Mouse (Mus musculus) forebrain, embryonic 12.5 days (tissue): ENCODE data around the gene Dtx4. TPM values are rescaled to one million over a fixed set of nuclear protein-coding genes. Genes with fewer than 3 reads are reported as not detected.
A peak's percentile ranks its signal among the peaks of the same experiment; 100 is the strongest.
"Not testable (repeated sequence)": the region's sequence is repeated elsewhere in the genome, so short reads cannot be mapped to it uniquely, and the experiment has no call there.

Source experiments
- ATAC-seq: fragments of 200-750 bp; cut with Nextera tagmentation; 2 replicates; pipeline ENCODE4 v1.8.0; 2017; ENCODE audit warnings: moderate TSS enrichment; ENCODE audit not compliant: low FRiP score
- H3K27ac ChIP-seq: fragments of 300-500 bp; sonication (generic); 2 replicates; pipeline ENCODE4 v1.5.1; 2016; ENCODE audit warnings: mild to moderate bottlenecking
- H3K27me3 ChIP-seq: fragments of 300-500 bp; sonication (generic); 2 replicates; pipeline ENCODE4 v1.6.1; 2016; ENCODE audit warnings: mild to moderate bottlenecking
- H3K36me3 ChIP-seq: fragments of 300-500 bp; sonication (generic); replicated peaks from 2 replicates; pipeline ENCODE4 v1.6.1; 2016; ENCODE audit warnings: mild to moderate bottlenecking
- H3K4me1 ChIP-seq: fragments of 300-500 bp; sonication (generic); 2 replicates; pipeline ENCODE4 v1.6.1; 2016
- H3K4me2 ChIP-seq: fragments of 300-500 bp; sonication (generic); 2 replicates; pipeline ENCODE4 v1.6.1; 2016; ENCODE audit warnings: mild to moderate bottlenecking, moderate library complexity
- H3K4me3 ChIP-seq: fragments of 300-500 bp; sonication (generic); replicated peaks from 2 replicates; pipeline ENCODE4 v1.5.1; 2016; ENCODE audit warnings: mild to moderate bottlenecking
- H3K9ac ChIP-seq: fragments of 300-500 bp; sonication (generic); 2 replicates; pipeline ENCODE4 v1.6.1; 2016; ENCODE audit warnings: mild to moderate bottlenecking
- H3K9me3 ChIP-seq: fragments of 300-500 bp; sonication (generic); 2 replicates; pipeline ENCODE4 v1.6.1; 2016
- WGBS: fragments of 180-500 bp; shearing (Covaris S2); methylation state at CpG from one replicate; pipeline ENCODE4 v1.1.7; 2016; 5-methylcytosine and 5-hydroxymethylcytosine counted together
- polyA plus RNA-seq: library from polyadenylated mRNA; unstranded; fragments of >200 nt; fragmentation: Nextera tagmentation; extraction: Ambion mirVana; gene quantifications from 2 replicates; pipeline ENCODE4 v1.2.1, GENCODE M21; 2016

The Dtx4 gene
- 34.2 and 37.4 TPM in 2 replicates for polyA plus RNA-seq

- H3K4me1 ChIP-seq = peaks cover 39% of the 10 kb centered on the region
- no peaks in the 10 kb centered on the region for H3K9me3 ChIP-seq
- peak within 1 kb of the TSS; percentile 87 for H3K4me3 ChIP-seq
- H3K36me3 ChIP-seq = peaks cover 10% of the 10 kb centered on the region
- H3K27ac ChIP-seq = peak within 1 kb of the TSS; percentile 95
- under 1% methylated on average over 72 of the region's 80 CpGs for WGBS
- H3K4me2 ChIP-seq = peak within 1 kb of the TSS; percentile 81
- H3K27me3 ChIP-seq = no peaks in the 10 kb centered on the region
- peak within 1 kb of the TSS; percentile 91 for H3K9ac ChIP-seq
- peak; percentile 93 for ATAC-seq
Observed at GRCm38 (mm10) chr19:12501370-12502347, at the start of gene Dtx4. TSS of gene Dtx4 (minus strand) at chr19:12501454.

GRCm38 (mm10) chr19:12550005-12550942, 49.0 kb upstream of the Dtx4 start:
- Histone ChIP-seq H3K4me3 (no peak overlapping the region), H3K36me3 (no peaks in the 10 kb centered on the region), H3K27me3 (no peaks in the 10 kb centered on the region), H3K9me3 (no peaks in the 10 kb centered on the region), H3K9ac (no peak overlapping the region), H3K4me1 (no peaks in the 10 kb centered on the region), H3K27ac (no peak overlapping the region), H3K4me2 (no peak overlapping the region)
- no peak for ATAC-seq
- 77% methylated on average over 5 of the region's 5 CpGs for WGBS

- ATAC-seq = no peak
- Histone ChIP-seq H3K9ac (no peak overlapping the region), H3K4me2 (no peak overlapping the region), H3K9me3 (no peaks in the 10 kb centered on the region), H3K4me1 (no peaks in the 10 kb centered on the region), H3K36me3 (no peaks in the 10 kb centered on the region), H3K27me3 (no peaks in the 10 kb centered on the region), H3K27ac (no peak overlapping the region), H3K4me3 (no peak overlapping the region)
- 74% methylated on average over 5 of the region's 5 CpGs for WGBS
Observed at GRCm38 (mm10) chr19:12549166-12549565, 47.9 kb upstream of the Dtx4 start.

- not testable (repeated sequence) for H3K36me3 ChIP-seq, H3K4me3 ChIP-seq, H3K27me3 ChIP-seq, H3K4me2 ChIP-seq, H3K4me1 ChIP-seq, H3K9me3 ChIP-seq, H3K9ac ChIP-seq, H3K27ac ChIP-seq, ATAC-seq
- 94% methylated on average over 11 of the region's 11 CpGs for WGBS
Observed at GRCm38 (mm10) chr19:12545440-12545839, 44.2 kb upstream of the Dtx4 start, which contains the start of gene Fam111a. TSS of gene Fam111a (plus strand) at chr19:12545740.

- no peak overlapping the region for H3K27ac ChIP-seq
- no peak overlapping the region for H3K4me3 ChIP-seq
- H3K4me1 ChIP-seq = no peaks in the 10 kb centered on the region
- H3K36me3 ChIP-seq = no peaks in the 10 kb centered on the region
- no peak overlapping the region for H3K9ac ChIP-seq
- H3K4me2 ChIP-seq = no peak overlapping the region
- no peaks in the 10 kb centered on the region for H3K27me3 ChIP-seq
- WGBS = 33% methylated on average over 2 of the region's 2 CpGs
- ATAC-seq = no peak
- H3K9me3 ChIP-seq = no peaks in the 10 kb centered on the region
Observed at GRCm38 (mm10) chr19:12541644-12542043, 40.4 kb upstream of the Dtx4 start.

- no peaks in the 10 kb centered on the region for H3K9me3 ChIP-seq
- H3K27me3 ChIP-seq = no peaks in the 10 kb centered on the region
- no peak overlapping the region for H3K4me2 ChIP-seq
- no peaks in the 10 kb centered on the region for H3K36me3 ChIP-seq
- no peak for ATAC-seq
- no peak overlapping the region for H3K4me3 ChIP-seq
- H3K27ac ChIP-seq = no peak overlapping the region
- no peaks in the 10 kb centered on the region for H3K4me1 ChIP-seq
- H3K9ac ChIP-seq = no peak overlapping the region
- 81% methylated on average over 3 of the region's 3 CpGs for WGBS
Observed at GRCm38 (mm10) chr19:12540727-12541126, 39.5 kb upstream of the Dtx4 start.

GRCm38 (mm10) chr19:12539975-12540374, 38.7 kb upstream of the Dtx4 start:
- 87% methylated on average over 1 of the region's 1 CpGs for WGBS
- ATAC-seq = no peak
- H3K4me1 ChIP-seq = no peaks in the 10 kb centered on the region
- H3K9ac ChIP-seq = no peak overlapping the region
- no peak overlapping the region for H3K4me2 ChIP-seq
- H3K4me3 ChIP-seq = no peak overlapping the region
- no peaks in the 10 kb centered on the region for H3K36me3 ChIP-seq
- H3K27me3 ChIP-seq = no peaks in the 10 kb centered on the region
- no peaks in the 10 kb centered on the region for H3K9me3 ChIP-seq
- H3K27ac ChIP-seq = no peak overlapping the region

- Histone ChIP-seq H3K36me3 (no peaks in the 10 kb centered on the region), H3K4me3 (no peak overlapping the region), H3K27me3 (no peaks in the 10 kb centered on the region), H3K9me3 (no peaks in the 10 kb centered on the region), H3K4me2 (no peak overlapping the region), H3K9ac (no peak overlapping the region), H3K27ac (no peak overlapping the region), H3K4me1 (no peaks in the 10 kb centered on the region)
- no peak for ATAC-seq
Observed at GRCm38 (mm10) chr19:12537168-12537567, 35.9 kb upstream of the Dtx4 start.

GRCm38 (mm10) chr19:12523377-12523776, 22.1 kb upstream of the Dtx4 start:
- no peaks in the 10 kb centered on the region for H3K9me3 ChIP-seq
- 52% methylated on average over 4 of the region's 4 CpGs for WGBS
- no peak overlapping the region for H3K4me3 ChIP-seq
- H3K4me1 ChIP-seq = no peaks in the 10 kb centered on the region
- no peaks in the 10 kb centered on the region for H3K36me3 ChIP-seq
- no peaks in the 10 kb centered on the region for H3K27me3 ChIP-seq
- no peak for ATAC-seq
- no peak overlapping the region for H3K4me2 ChIP-seq
- H3K9ac ChIP-seq = no peak overlapping the region
- no peak overlapping the region for H3K27ac ChIP-seq

GRCm38 (mm10) chr19:12518541-12518890, 17.3 kb upstream of the Dtx4 start:
- Histone ChIP-seq H3K4me3 (no peak overlapping the region; the same call in 1 of the 2 replicates), H3K4me2 (peak overlapping the region; percentile 62)

GRCm38 (mm10) chr19:12517671-12518540, 16.7 kb upstream of the Dtx4 start:
- Histone ChIP-seq H3K36me3 (no peaks in the 10 kb centered on the region), H3K4me1 (no peaks in the 10 kb centered on the region), H3K27ac (0 out of 2 replicates have a peak overlapping the region, but pooled peaks have one; percentile 13), H3K9ac (peak overlapping the region; percentile 64), H3K9me3 (no peaks in the 10 kb centered on the region), H3K27me3 (no peaks in the 10 kb centered on the region), H3K4me3 (peak overlapping the region; percentile 46), H3K4me2 (peak overlapping the region; percentile 62)
- ATAC-seq = peak; percentile 86
- WGBS = 3% methylated on average over 16 of the region's 16 CpGs

More at GRCm38 (mm10) chr19:12518541-12518890, 17.3 kb upstream of the Dtx4 start:
- H3K36me3 ChIP-seq = no peaks in the 10 kb centered on the region
- no peaks in the 10 kb centered on the region for H3K9me3 ChIP-seq
- H3K27me3 ChIP-seq = no peaks in the 10 kb centered on the region
- peak; percentile 14; the same call in 1 of the 2 replicates for ATAC-seq
- no peaks in the 10 kb centered on the region for H3K4me1 ChIP-seq
- H3K27ac ChIP-seq = no peak overlapping the region
- H3K9ac ChIP-seq = no peak overlapping the region
